Mouse (Mus musculus): ENCODE results near the gene Chn1. TPM values are rescaled to one million over a fixed set of nuclear protein-coding genes. Genes with fewer than 3 reads are reported as not detected.

Chn1 gene
- polyA plus RNA-seq, 1 experiment from 2014 or later = 0.78 TPM

DNA sequence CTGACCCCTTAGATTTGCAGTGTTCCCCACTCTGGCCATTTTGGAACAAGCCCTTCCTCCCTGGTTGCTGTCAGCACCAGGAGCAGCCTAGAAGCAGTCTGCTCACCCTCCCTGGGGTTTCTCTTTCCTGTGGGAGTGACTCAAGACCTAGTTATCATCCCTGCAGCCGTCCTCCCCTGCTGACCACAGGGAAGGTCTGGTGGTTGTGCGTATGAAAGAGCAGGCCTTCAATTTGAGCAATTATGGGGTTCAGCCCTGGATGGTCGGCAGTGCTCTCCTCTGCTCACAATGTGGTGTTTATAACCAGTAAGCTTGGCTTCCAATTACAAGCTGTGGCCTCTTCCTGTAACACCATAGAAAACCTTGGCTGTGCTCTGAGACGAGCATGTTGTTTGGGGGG lies 167.5 kb downstream of the Chn1 start:
- Histone ChIP-seq H3K27me3 (no peaks in the 10 kb centered on the region), H3K4me3 (replicated peaks) (no peak overlapping the region), H3K36me3 (replicated peaks) (no peaks in the 10 kb centered on the region), H3K9ac (no peak overlapping the region), H3K4me1 (replicated peaks) (no peaks in the 10 kb centered on the region), H3K4me2 (no peak overlapping the region), H3K9me3 (replicated peaks) (no peaks in the 10 kb centered on the region), H3K27ac (replicated peaks) (no peak overlapping the region)
- ATAC-seq (ENCODE audit: insufficient read depth) = no peak
- 19% methylated on average over 4 of the region's 4 CpGs for WGBS (ENCODE audit: insufficient replicate concordance)

DNA sequence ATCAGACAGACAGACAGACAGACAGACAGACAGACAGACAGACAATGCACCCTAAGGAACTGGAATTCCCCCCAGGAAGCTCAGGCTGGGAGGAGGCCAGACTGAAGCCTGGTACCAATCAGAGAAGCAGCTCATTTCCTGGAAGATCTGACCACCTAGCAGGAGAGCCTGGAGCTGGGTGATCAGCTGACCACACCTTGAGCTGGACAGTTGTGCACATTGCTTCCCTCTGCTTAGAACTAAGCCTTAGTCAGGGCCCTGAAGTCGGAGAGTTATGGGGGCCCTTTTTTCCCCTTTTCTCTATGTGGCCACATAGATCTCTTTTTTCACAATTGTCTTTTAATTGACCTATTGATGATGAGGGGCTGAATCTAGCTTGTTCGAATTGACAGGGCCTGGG lies 168.0 kb downstream of the Chn1 start:
- no peaks in the 10 kb centered on the region for H3K4me1 ChIP-seq (replicated peaks)
- H3K4me2 ChIP-seq = no peak overlapping the region
- WGBS (ENCODE audit: insufficient replicate concordance) = 17% methylated on average over 2 of the region's 2 CpGs
- no peaks in the 10 kb centered on the region for H3K9me3 ChIP-seq (replicated peaks)
- no peak for ATAC-seq (ENCODE audit: insufficient read depth)
- no peak overlapping the region for H3K27ac ChIP-seq (replicated peaks)
- H3K4me3 ChIP-seq (replicated peaks) = no peak overlapping the region
- H3K9ac ChIP-seq = no peak overlapping the region
- no peaks in the 10 kb centered on the region for H3K36me3 ChIP-seq (replicated peaks)
- H3K27me3 ChIP-seq = no peaks in the 10 kb centered on the region

DNA sequence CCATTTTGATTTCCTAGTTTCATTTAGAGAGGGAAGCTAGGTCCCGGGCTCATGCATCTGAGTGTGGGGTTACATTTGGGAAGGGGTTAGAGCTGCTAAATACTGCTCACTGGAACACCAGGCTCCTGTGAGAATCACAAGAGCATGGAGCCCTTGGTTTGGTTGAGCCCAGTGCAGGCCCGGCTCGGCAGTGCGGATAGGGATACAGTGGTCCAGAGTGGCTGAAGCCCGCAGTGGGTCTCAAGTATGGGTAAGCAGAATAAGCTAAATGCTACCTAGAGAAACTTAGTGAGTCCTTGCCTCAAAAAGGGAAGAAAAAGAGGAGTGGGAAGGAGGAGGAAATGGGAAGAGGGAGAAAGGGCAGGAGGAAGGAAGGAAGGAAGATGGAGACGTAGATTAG lies 168.5 kb downstream of the Chn1 start:
- no peak overlapping the region for H3K4me3 ChIP-seq (replicated peaks)
- H3K4me2 ChIP-seq = no peak overlapping the region
- no peaks in the 10 kb centered on the region for H3K4me1 ChIP-seq (replicated peaks)
- no peaks in the 10 kb centered on the region for H3K9me3 ChIP-seq (replicated peaks)
- 76% methylated on average over 6 of the region's 6 CpGs for WGBS (ENCODE audit: insufficient replicate concordance)
- no peak for ATAC-seq (ENCODE audit: insufficient read depth)
- no peak overlapping the region for H3K9ac ChIP-seq
- no peaks in the 10 kb centered on the region for H3K27me3 ChIP-seq
- H3K27ac ChIP-seq (replicated peaks) = no peak overlapping the region
- H3K36me3 ChIP-seq (replicated peaks) = no peaks in the 10 kb centered on the region

DNA sequence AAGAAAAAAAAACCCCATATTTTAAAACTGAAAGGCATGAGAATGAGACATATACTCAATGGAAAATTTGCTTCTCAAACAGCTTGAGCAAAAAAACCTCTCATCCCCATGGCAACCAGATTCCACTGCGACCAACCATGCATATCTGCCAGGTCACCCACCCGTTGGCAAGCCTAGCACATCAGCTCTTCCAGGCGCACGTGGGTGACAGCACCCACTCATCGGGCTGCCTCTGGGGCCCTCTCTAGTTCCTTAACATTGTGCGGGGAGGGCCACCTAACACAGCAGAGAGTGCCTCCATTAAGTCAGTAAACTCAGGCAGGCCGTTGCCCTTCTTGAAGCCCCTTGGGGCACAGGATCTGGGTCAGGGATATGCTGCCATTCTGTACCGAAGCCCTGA lies 170.1 kb downstream of the Chn1 start:
- Histone ChIP-seq H3K9me3 (replicated peaks) (no peaks in the 10 kb centered on the region), H3K4me1 (replicated peaks) (no peaks in the 10 kb centered on the region), H3K27me3 (no peaks in the 10 kb centered on the region), H3K36me3 (replicated peaks) (no peaks in the 10 kb centered on the region), H3K4me3 (replicated peaks) (no peak overlapping the region), H3K27ac (replicated peaks) (no peak overlapping the region), H3K4me2 (no peak overlapping the region), H3K9ac (no peak overlapping the region)
- no peak for ATAC-seq (ENCODE audit: insufficient read depth)
- 67% methylated on average over 8 of the region's 8 CpGs for WGBS (ENCODE audit: insufficient replicate concordance)

DNA sequence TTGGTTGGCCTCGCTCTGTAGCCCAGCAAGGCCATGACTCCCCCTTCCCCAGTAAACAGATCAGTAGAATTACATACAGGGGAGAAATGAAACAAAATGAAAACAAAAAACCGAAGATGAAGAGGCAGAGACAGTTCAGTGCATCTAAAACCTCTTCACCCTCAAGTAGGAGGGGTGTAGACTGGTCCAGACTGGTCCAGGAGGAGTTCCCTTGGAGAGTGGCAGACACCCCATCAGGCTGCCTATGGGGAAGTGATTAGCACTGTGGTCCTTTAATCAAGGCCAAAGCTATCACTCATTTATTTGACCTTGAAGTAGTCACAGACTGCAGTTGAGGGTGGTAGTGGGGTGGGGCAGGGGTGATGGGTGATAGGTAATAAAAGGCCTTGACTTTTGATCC lies 170.6 kb downstream of the Chn1 start:
- Histone ChIP-seq H3K9me3 (replicated peaks) (no peaks in the 10 kb centered on the region), H3K36me3 (replicated peaks) (no peaks in the 10 kb centered on the region), H3K4me2 (no peak overlapping the region), H3K9ac (no peak overlapping the region), H3K27me3 (no peaks in the 10 kb centered on the region), H3K27ac (replicated peaks) (no peak overlapping the region), H3K4me1 (replicated peaks) (no peaks in the 10 kb centered on the region), H3K4me3 (replicated peaks) (no peak overlapping the region)
- ATAC-seq (ENCODE audit: insufficient read depth) = no peak
- WGBS (ENCODE audit: insufficient replicate concordance) = 54% methylated on average over 2 of the region's 2 CpGs

DNA sequence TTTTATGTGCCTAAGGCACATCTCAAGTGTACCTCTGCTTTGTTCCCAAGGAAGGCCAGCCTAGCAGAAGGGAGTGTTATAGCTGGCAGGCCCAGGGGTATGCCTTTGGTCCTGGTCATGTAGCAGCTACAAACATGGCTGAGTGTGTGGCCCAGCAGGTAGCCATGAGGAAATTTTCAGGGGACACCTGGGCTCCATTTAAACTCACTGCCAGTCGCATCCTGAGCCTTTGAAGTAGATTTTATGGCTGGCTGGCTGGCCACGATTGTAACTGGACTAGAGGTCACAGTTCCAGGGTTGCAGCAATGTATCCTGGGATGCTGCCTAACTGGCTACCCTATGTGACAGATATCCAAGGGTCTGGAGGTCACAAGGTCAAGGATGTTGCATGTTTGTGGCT lies 174.5 kb downstream of the Chn1 start:
- H3K9me3 ChIP-seq (replicated peaks) = no peaks in the 10 kb centered on the region
- H3K27ac ChIP-seq (replicated peaks) = no peak overlapping the region
- 40% methylated on average over 2 of the region's 2 CpGs for WGBS (ENCODE audit: insufficient replicate concordance)
- no peak overlapping the region for H3K4me3 ChIP-seq (replicated peaks)
- H3K36me3 ChIP-seq (replicated peaks) = no peaks in the 10 kb centered on the region
- H3K27me3 ChIP-seq = no peaks in the 10 kb centered on the region
- H3K4me1 ChIP-seq (replicated peaks) = no peaks in the 10 kb centered on the region
- no peak overlapping the region for H3K4me2 ChIP-seq
- H3K9ac ChIP-seq = no peak overlapping the region
- ATAC-seq (ENCODE audit: insufficient read depth) = no peak

DNA sequence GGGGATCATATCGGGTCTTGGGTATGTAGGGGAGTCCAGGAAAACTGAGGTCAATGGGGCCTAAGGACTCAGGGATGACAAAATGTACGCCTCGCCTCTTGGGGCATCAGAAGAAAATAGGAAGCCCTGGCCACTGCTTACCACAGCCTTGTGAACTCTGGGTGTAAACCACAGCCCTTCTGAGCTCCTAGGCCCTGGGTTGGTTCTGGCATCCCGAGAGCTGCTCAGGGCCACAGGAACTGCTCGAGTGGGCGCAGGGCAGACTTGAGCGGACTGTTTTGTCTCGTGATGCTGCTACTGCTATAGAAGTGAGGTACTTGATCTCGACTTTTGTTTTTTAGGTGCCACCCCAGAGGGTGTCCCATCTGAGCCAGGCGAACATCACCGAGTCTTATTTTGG lies 177.4 kb downstream of the Chn1 start:
- H3K27me3 ChIP-seq = no peaks in the 10 kb centered on the region
- 63% methylated on average over 11 of the region's 11 CpGs for WGBS (ENCODE audit: insufficient replicate concordance)
- H3K36me3 ChIP-seq (replicated peaks) = no peaks in the 10 kb centered on the region
- H3K4me1 ChIP-seq (replicated peaks) = no peaks in the 10 kb centered on the region
- H3K9me3 ChIP-seq (replicated peaks) = no peaks in the 10 kb centered on the region
- H3K4me2 ChIP-seq = no peak overlapping the region
- H3K27ac ChIP-seq (replicated peaks) = no peak overlapping the region
- H3K9ac ChIP-seq = no peak overlapping the region
- ATAC-seq (ENCODE audit: insufficient read depth) = no peak
- no peak overlapping the region for H3K4me3 ChIP-seq (replicated peaks)

DNA sequence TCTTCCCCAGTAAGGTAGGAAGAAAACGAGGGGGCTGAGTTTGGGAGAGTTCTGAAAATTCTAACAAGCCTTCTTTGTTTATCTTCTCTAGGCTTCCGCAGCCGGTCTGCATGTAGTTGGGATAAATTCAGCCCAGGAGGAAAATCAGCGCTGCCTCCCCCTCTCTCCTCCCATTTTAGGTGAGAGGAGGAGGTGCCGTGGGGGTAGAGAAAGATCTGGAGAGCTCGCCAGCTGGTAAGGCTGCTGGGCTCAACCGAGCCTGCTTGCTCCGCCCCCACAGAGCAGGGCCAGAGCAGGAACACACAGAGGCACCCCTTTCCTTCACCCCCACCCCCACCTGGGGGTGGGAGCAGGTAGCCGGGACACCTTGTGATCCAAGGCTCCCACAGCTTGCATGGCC lies 178.4 kb downstream of the Chn1 start:
- Histone ChIP-seq H3K9me3 (replicated peaks) (no peaks in the 10 kb centered on the region), H3K4me3 (replicated peaks) (no peak overlapping the region), H3K36me3 (replicated peaks) (no peaks in the 10 kb centered on the region), H3K4me1 (replicated peaks) (no peaks in the 10 kb centered on the region), H3K9ac (no peak overlapping the region), H3K27me3 (no peaks in the 10 kb centered on the region), H3K4me2 (peak overlapping the region; percentile 18; the same call in 1 of the 2 replicates), H3K27ac (replicated peaks) (no peak overlapping the region)
- WGBS (ENCODE audit: insufficient replicate concordance) = 18% methylated on average over 9 of the region's 9 CpGs
- ATAC-seq (ENCODE audit: insufficient read depth) = no peak

DNA sequence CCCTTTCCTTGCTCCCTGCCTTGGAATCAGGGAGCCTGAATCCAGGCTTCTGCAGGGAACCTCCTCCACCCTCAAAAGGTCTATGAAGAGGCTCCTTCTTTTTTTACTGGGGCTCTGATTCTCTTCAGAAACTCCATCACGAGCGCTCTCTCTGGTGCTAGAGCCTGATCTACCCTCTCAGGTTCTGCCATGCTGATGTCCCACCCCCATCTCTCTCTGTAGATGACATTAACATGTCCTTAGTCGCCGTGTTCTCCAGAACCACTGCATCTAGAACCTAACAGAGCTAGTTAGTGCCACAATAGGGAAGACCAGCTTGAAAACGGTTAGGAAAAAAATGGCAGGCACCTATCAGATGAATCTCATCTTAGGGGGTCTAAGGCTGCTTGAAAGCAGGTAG lies 178.8 kb downstream of the Chn1 start:
- Histone ChIP-seq H3K4me2 (0 out of 2 replicates have a peak overlapping the region, but pooled peaks have one; percentile 18), H3K4me3 (replicated peaks) (no peak overlapping the region), H3K36me3 (replicated peaks) (no peaks in the 10 kb centered on the region), H3K27ac (replicated peaks) (no peak overlapping the region), H3K9ac (no peak overlapping the region), H3K9me3 (replicated peaks) (no peaks in the 10 kb centered on the region), H3K27me3 (no peaks in the 10 kb centered on the region), H3K4me1 (replicated peaks) (no peaks in the 10 kb centered on the region)
- ATAC-seq (ENCODE audit: insufficient read depth) = no peak
- WGBS (ENCODE audit: insufficient replicate concordance) = 54% methylated on average over 5 of the region's 5 CpGs

DNA sequence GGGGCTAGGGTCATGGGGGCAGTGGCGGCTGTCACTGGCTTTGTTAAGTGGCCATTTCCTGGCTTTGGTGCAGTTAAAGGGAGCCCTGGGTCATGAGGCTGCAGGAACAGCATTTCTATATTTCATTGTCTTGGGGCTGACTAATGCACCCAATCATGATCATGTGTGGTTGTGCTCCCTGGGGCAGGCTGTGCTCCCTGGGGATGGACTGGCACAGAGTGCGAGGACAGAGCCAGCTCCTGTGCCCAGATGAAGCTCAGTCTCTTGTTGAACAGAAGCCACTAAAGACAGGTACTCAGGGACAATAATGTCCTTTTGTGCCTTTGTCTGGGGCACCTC lies 182.1 kb downstream of the Chn1 start:
- ATAC-seq (ENCODE audit: insufficient read depth) = no peak
- Histone ChIP-seq H3K4me2 (no peak overlapping the region), H3K9ac (no peak overlapping the region), H3K4me1 (replicated peaks) (no peaks in the 10 kb centered on the region), H3K36me3 (replicated peaks) (no peaks in the 10 kb centered on the region), H3K27me3 (peaks cover 8% of the 10 kb centered on the region; the same call in 1 of the 2 replicates), H3K27ac (replicated peaks) (no peak overlapping the region), H3K4me3 (replicated peaks) (no peak overlapping the region), H3K9me3 (replicated peaks) (no peaks in the 10 kb centered on the region)
- 59% methylated on average over 2 of the region's 2 CpGs for WGBS (ENCODE audit: insufficient replicate concordance)

DNA sequence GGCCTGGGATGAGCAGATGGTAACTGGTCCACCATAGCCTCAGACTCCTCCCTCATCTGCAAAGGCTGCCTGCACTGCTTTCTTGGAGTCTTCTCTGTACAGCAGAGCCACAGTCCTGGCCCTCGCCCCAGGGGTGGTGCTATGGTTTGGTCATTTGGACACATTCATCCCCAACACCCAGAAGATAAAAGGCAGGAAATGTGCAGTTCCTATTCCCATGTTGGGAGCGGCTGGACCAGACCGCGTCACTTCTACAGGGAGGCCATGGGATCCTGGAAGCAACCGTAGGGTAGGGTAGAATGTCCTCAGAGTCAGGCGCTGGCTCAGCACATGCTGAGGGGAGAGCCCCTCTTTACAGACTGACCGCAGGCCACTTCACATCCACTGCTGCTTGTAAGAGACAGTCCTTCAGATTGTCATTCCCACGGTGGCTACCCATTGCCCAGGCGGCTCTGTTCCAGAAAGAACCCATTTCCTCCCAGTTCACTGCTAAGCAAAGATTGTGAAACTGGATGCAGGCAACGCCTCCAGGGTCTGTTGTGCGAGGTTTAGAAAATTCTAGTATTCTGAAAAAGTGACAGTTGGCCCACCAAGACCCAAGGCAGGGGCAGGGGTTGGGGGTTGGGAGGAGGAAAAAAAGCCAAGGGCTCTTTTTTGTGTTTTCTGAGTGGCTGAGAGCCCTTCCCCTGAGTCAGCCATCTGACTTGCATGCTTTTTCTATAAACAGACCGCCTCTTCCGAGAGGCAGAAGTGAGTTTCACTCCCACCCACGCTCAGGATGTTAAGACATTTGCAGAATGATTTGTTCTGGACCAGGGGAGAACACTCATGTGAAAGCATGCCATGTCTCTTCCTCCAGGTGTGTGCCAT lies 182.7 kb downstream of the Chn1 start:
- Histone ChIP-seq H3K36me3 (replicated peaks) (no peaks in the 10 kb centered on the region), H3K4me1 (replicated peaks) (no peaks in the 10 kb centered on the region), H3K9me3 (replicated peaks) (no peaks in the 10 kb centered on the region), H3K4me2 (no peak overlapping the region; the same call in 1 of the 2 replicates), H3K9ac (no peak overlapping the region), H3K4me3 (replicated peaks) (no peak overlapping the region), H3K27ac (replicated peaks) (no peak overlapping the region), H3K27me3 (peaks cover 8% of the 10 kb centered on the region; the same call in 1 of the 2 replicates)
- ATAC-seq (ENCODE audit: insufficient read depth) = no peak; the same call in 1 of the 2 replicates
- 45% methylated on average over 14 of the region's 14 CpGs for WGBS (ENCODE audit: insufficient replicate concordance)

DNA sequence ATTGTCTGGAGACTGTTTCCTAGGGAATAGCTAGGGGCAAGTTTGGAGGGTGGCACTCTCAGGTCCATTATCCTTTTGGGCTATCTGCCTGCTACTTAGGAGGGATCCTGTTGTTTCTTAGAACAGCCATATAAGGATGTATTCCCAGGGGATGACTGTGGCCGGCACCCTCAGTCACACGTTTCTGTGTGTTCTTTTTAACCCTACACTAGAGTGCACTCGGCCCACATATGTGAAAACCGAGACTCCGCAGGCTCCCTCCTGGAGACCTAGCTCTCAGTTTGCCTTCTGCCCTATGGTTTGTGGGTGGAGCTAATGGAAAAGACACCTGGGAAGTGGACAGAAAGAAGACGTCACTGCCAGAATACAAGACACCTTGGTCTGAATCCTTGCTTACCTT lies 183.9 kb downstream of the Chn1 start:
- 67% methylated on average over 6 of the region's 6 CpGs for WGBS (ENCODE audit: insufficient replicate concordance)
- Histone ChIP-seq H3K4me1 (replicated peaks) (no peaks in the 10 kb centered on the region), H3K27me3 (peaks cover 14% of the 10 kb centered on the region), H3K9ac (no peak overlapping the region), H3K36me3 (replicated peaks) (no peaks in the 10 kb centered on the region), H3K9me3 (replicated peaks) (no peaks in the 10 kb centered on the region), H3K27ac (replicated peaks) (no peak overlapping the region), H3K4me2 (no peak overlapping the region), H3K4me3 (replicated peaks) (no peak overlapping the region)
- no peak for ATAC-seq (ENCODE audit: insufficient read depth)

Data from liver, embryonic 15.5 days (tissue).